Mouse (Mus musculus): ENCODE data around the gene Vars. TPM values are rescaled to one million over a fixed set of nuclear protein-coding genes. Genes with fewer than 3 reads are reported as not detected.
"Not testable (repeated sequence)": the region's sequence is repeated elsewhere in the genome, so short reads cannot be mapped to it uniquely, and the experiment has no call there.

Gene Vars
- polyA plus RNA-seq, 1 experiment from 2014 or later = 124 TPM

GRCm38 (mm10) chr17:34957291-34957690 lies 43.5 kb upstream of the Vars start:
- H3K9me3 ChIP-seq (ENCODE audit: control insufficient read depth, low read length); H3K4me1 ChIP-seq (ENCODE audit: control insufficient read depth, insufficient read depth, low read length); H3K9ac ChIP-seq (ENCODE audit: low read length); H3K36me3 ChIP-seq (ENCODE audit: control insufficient read depth, insufficient read depth, low read length); H3K27me3 ChIP-seq (ENCODE audit: control insufficient read depth, insufficient read depth, low read length); H3K27ac ChIP-seq (replicated peaks; ENCODE audit: low read depth, low read length); H3K4me2 ChIP-seq (ENCODE audit: low read depth, severe bottlenecking); H3K4me3 ChIP-seq (ENCODE audit: low read depth, low read length); DNase-seq (ENCODE audit: low spot score); ATAC-seq (ENCODE audit: insufficient number of reproducible peaks, low FRiP score, low TSS enrichment, low read depth): not testable (repeated sequence)
- WGBS = 20% methylated on average over 31 of the region's 40 CpGs

- H3K9me3 ChIP-seq (ENCODE audit: control insufficient read depth, low read length); H3K9ac ChIP-seq (ENCODE audit: low read length); ATAC-seq (ENCODE audit: insufficient number of reproducible peaks, low FRiP score, low TSS enrichment, low read depth); DNase-seq (ENCODE audit: low spot score); H3K27me3 ChIP-seq (ENCODE audit: control insufficient read depth, insufficient read depth, low read length); H3K4me1 ChIP-seq (ENCODE audit: control insufficient read depth, insufficient read depth, low read length); H3K27ac ChIP-seq (replicated peaks; ENCODE audit: low read depth, low read length); H3K4me2 ChIP-seq (ENCODE audit: low read depth, severe bottlenecking); H3K36me3 ChIP-seq (ENCODE audit: control insufficient read depth, insufficient read depth, low read length); H3K4me3 ChIP-seq (ENCODE audit: low read depth, low read length): not testable (repeated sequence)
- WGBS = 28% methylated on average over 22 of the region's 40 CpGs
Observed at GRCm38 (mm10) chr17:34957966-34958365, 42.8 kb upstream of the Vars start.

- DNase-seq (ENCODE audit: low spot score); H3K4me1 ChIP-seq (ENCODE audit: control insufficient read depth, insufficient read depth, low read length); H3K27ac ChIP-seq (replicated peaks; ENCODE audit: low read depth, low read length); H3K36me3 ChIP-seq (ENCODE audit: control insufficient read depth, insufficient read depth, low read length); H3K27me3 ChIP-seq (ENCODE audit: control insufficient read depth, insufficient read depth, low read length); H3K9me3 ChIP-seq (ENCODE audit: control insufficient read depth, low read length); H3K9ac ChIP-seq (ENCODE audit: low read length): not testable (repeated sequence)
- peak overlapping the region; percentile 48 for H3K4me3 ChIP-seq (ENCODE audit: low read depth, low read length)
- peak overlapping the region; percentile 60 for H3K4me2 ChIP-seq (ENCODE audit: low read depth, severe bottlenecking)
- WGBS = 1% methylated on average over 19 of the region's 47 CpGs
- ATAC-seq (ENCODE audit: insufficient number of reproducible peaks, low FRiP score, low TSS enrichment, low read depth) = peak; percentile 32; the same call in 1 of the 2 replicates
Observed at GRCm38 (mm10) chr17:34958734-34959129, 42.1 kb upstream of the Vars start.

- WGBS = under 1% methylated on average over 29 of the region's 32 CpGs
- ATAC-seq (ENCODE audit: insufficient number of reproducible peaks, low FRiP score, low TSS enrichment, low read depth) (peak; percentile 90), DNase-seq (ENCODE audit: low spot score) (peak; percentile 85)
- not testable (repeated sequence) for H3K36me3 ChIP-seq (ENCODE audit: control insufficient read depth, insufficient read depth, low read length); H3K4me1 ChIP-seq (ENCODE audit: control insufficient read depth, insufficient read depth, low read length); H3K9me3 ChIP-seq (ENCODE audit: control insufficient read depth, low read length); H3K27me3 ChIP-seq (ENCODE audit: control insufficient read depth, insufficient read depth, low read length)
- H3K9ac ChIP-seq (ENCODE audit: low read length) = peak within 1 kb of the TSS; percentile 59; the same call in 1 of the 2 replicates
- H3K4me2 ChIP-seq (ENCODE audit: low read depth, severe bottlenecking) = peak within 1 kb of the TSS; percentile 60
- H3K4me3 ChIP-seq (ENCODE audit: low read depth, low read length) = peak within 1 kb of the TSS; percentile 48
- 0 out of 2 replicates have a peak within 1 kb of the TSS, but pooled peaks have one; percentile 65 for H3K27ac ChIP-seq (replicated peaks; ENCODE audit: low read depth, low read length)
Observed at GRCm38 (mm10) chr17:34959130-34959778, 41.5 kb upstream of the Vars start, which contains the start of gene Hspa1b. Gene Hspa1b (minus strand): TSS chr17:34959238.

GRCm38 (mm10) chr17:34959881-34960515 lies 40.8 kb upstream of the Vars start:
- Histone ChIP-seq H3K9ac (ENCODE audit: low read length) (peak overlapping the region; percentile 43; the same call in 1 of the 2 replicates), H3K36me3 (ENCODE audit: control insufficient read depth, insufficient read depth, low read length) (no peaks in the 10 kb centered on the region), H3K4me1 (ENCODE audit: control insufficient read depth, insufficient read depth, low read length) (peaks cover 7% of the 10 kb centered on the region; the same call in 1 of the 2 replicates), H3K27me3 (ENCODE audit: control insufficient read depth, insufficient read depth, low read length) (peaks cover 5% of the 10 kb centered on the region; the same call in 1 of the 2 replicates), H3K9me3 (ENCODE audit: control insufficient read depth, low read length) (no peaks in the 10 kb centered on the region), H3K27ac (replicated peaks; ENCODE audit: low read depth, low read length) (no peak overlapping the region), H3K4me2 (ENCODE audit: low read depth, severe bottlenecking) (peak overlapping the region; percentile 60), H3K4me3 (ENCODE audit: low read depth, low read length) (peak overlapping the region; percentile 48)
- ATAC-seq (ENCODE audit: insufficient number of reproducible peaks, low FRiP score, low TSS enrichment, low read depth) (peak; percentile 24; the same call in 1 of the 2 replicates), DNase-seq (ENCODE audit: low spot score) (peak; percentile 45)
- 13% methylated on average over 12 of the region's 12 CpGs for WGBS

GRCm38 (mm10) chr17:34960702-34961493 lies 39.9 kb upstream of the Vars start:
- Histone ChIP-seq H3K27ac (replicated peaks; ENCODE audit: low read depth, low read length) (no peak overlapping the region), H3K27me3 (ENCODE audit: control insufficient read depth, insufficient read depth, low read length) (peaks cover 4% of the 10 kb centered on the region; the same call in 1 of the 2 replicates), H3K9ac (ENCODE audit: low read length) (no peak overlapping the region), H3K36me3 (ENCODE audit: control insufficient read depth, insufficient read depth, low read length) (no peaks in the 10 kb centered on the region), H3K4me3 (ENCODE audit: low read depth, low read length) (no peak overlapping the region), H3K4me1 (ENCODE audit: control insufficient read depth, insufficient read depth, low read length) (peaks cover 7% of the 10 kb centered on the region; the same call in 1 of the 2 replicates), H3K9me3 (ENCODE audit: control insufficient read depth, low read length) (no peaks in the 10 kb centered on the region), H3K4me2 (ENCODE audit: low read depth, severe bottlenecking) (no peak overlapping the region)
- ATAC-seq (ENCODE audit: insufficient number of reproducible peaks, low FRiP score, low TSS enrichment, low read depth) (no peak), DNase-seq (ENCODE audit: low spot score) (no peak)

- DNase-seq (ENCODE audit: low spot score) = no peak
- Histone ChIP-seq H3K4me2 (ENCODE audit: low read depth, severe bottlenecking) (no peak overlapping the region), H3K9ac (ENCODE audit: low read length) (no peak overlapping the region), H3K4me3 (ENCODE audit: low read depth, low read length) (no peak overlapping the region), H3K9me3 (ENCODE audit: control insufficient read depth, low read length) (no peaks in the 10 kb centered on the region), H3K4me1 (ENCODE audit: control insufficient read depth, insufficient read depth, low read length) (peaks cover 7% of the 10 kb centered on the region; the same call in 1 of the 2 replicates), H3K27me3 (ENCODE audit: control insufficient read depth, insufficient read depth, low read length) (no peaks in the 10 kb centered on the region), H3K36me3 (ENCODE audit: control insufficient read depth, insufficient read depth, low read length) (no peaks in the 10 kb centered on the region), H3K27ac (replicated peaks; ENCODE audit: low read depth, low read length) (no peak overlapping the region)
- 33% methylated on average over 3 of the region's 3 CpGs for WGBS
- ATAC-seq (ENCODE audit: insufficient number of reproducible peaks, low FRiP score, low TSS enrichment, low read depth) = no peak
Observed at GRCm38 (mm10) chr17:34962125-34962524, 38.7 kb upstream of the Vars start.

- peaks cover 2% of the 10 kb centered on the region; the same call in 1 of the 2 replicates for H3K27me3 ChIP-seq (ENCODE audit: control insufficient read depth, insufficient read depth, low read length)
- WGBS = 38% methylated on average over 1 of the region's 1 CpGs
Observed at GRCm38 (mm10) chr17:34962841-34963240, 37.9 kb upstream of the Vars start.

More at GRCm38 (mm10) chr17:34962841-34963240, 37.9 kb upstream of the Vars start:
- Histone ChIP-seq H3K4me1 (ENCODE audit: control insufficient read depth, insufficient read depth, low read length) (peaks cover 7% of the 10 kb centered on the region; the same call in 1 of the 2 replicates), H3K4me3 (ENCODE audit: low read depth, low read length) (no peak overlapping the region), H3K4me2 (ENCODE audit: low read depth, severe bottlenecking) (no peak overlapping the region), H3K36me3 (ENCODE audit: control insufficient read depth, insufficient read depth, low read length) (no peaks in the 10 kb centered on the region), H3K9me3 (ENCODE audit: control insufficient read depth, low read length) (no peaks in the 10 kb centered on the region), H3K9ac (ENCODE audit: low read length) (no peak overlapping the region), H3K27ac (replicated peaks; ENCODE audit: low read depth, low read length) (no peak overlapping the region)
- ATAC-seq (ENCODE audit: insufficient number of reproducible peaks, low FRiP score, low TSS enrichment, low read depth) (no peak), DNase-seq (ENCODE audit: low spot score) (no peak)

Measured in limb, embryonic 11.5 days (tissue).